Mouse (Mus musculus) layer of hippocampus, adult 18-20 months (tissue): Measurements from ENCODE around the gene Samd10. TPM values are rescaled to one million over a fixed set of nuclear protein-coding genes. Genes with fewer than 3 reads are reported as not detected.

ENCODE experiments used
- DNase-seq, 2 experiments: peaks; one replicate each; pipeline ENCODE4 v3.0.0; 2022; ENCODE audit warnings: low spot score in 2 of 2
- total RNA-seq, 2 experiments: library from RNA; stranded (reverse); gene quantifications; 2 replicates each; pipeline ENCODE4 v1.2.3; 2021

The Samd10 gene
- total RNA-seq, 2 experiments from 2014 or later, result 12.0 to 13.2 TPM

DNA sequence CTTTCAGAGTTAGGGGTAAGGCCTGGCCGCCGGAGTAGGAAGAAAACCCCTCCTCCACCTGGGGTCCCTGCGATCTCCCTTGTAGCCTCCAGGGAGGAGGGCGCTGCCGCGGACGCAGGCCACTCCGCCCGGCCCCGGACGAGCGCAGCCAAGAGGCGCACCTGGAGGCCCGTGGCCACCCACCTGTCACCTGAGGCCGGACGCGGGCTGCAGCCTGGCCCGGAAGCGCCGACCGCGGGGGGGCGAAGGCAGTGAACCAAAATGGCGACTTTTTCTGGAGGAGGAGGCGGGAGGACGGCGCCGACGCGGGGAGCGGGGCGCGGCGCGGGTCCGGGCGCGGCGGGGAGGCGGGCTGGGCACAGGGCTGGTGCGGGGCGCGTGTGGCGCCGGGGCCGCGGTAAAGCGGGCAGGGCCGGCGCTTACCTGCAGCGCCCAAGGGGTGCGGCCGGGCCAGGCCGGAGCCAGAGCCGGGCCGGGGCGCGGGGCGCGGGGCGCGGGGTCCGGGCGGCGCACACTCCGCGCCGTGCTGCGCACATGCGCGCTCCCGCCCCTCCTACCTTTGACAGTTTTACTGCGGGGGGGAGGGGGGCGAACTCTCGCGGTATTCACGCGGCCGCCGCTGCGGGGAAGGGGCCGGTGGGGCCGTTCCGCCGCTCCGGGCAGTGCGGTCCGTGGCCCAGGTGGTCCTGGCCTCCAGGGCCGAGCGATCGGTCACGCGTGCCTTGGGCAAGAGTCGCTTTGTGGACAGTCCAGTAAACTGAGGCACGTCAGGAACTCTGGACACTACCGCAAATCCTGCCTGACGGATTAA, 6.6 kb downstream of the Samd10 start, which contains the start of gene Zfp512b:
Gene Zfp512b (minus strand): TSS at position 573 of the 811 bp plus-strand sequence.
- DNase-seq, result peak in 1 of 2 experiments; percentile 65

DNA sequence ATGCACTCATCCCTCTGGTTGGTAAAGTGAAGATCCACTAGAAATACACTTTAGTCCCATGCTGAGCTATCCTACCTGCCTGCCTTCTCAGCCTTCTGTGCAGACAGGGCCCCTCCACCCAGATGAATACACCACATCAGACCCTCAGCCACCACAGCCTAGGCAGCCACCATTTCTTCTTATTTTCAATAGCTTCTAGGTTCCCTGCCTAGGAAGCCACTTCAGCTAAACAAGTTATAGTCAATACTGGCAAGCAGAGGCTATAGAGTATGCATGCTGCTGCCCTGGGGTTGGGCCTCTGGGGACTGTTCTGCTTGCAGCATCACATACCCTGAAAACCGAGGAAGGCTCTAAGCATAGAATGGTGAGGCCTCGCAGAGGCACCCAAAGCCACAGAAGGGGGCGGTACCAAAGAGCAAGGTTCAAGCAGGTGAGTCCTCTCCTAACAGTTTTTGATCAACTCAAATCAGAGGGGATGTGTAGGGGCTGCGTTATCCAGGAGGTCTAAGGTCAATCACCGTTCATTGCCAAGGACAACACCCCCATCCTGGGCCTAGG, 7.4 kb downstream of the Samd10 start, which contains the start of gene Prpf6:
Gene Prpf6 (plus strand): TSS at position 341 of the 558 bp plus-strand sequence.
- DNase-seq, result no peak

DNA sequence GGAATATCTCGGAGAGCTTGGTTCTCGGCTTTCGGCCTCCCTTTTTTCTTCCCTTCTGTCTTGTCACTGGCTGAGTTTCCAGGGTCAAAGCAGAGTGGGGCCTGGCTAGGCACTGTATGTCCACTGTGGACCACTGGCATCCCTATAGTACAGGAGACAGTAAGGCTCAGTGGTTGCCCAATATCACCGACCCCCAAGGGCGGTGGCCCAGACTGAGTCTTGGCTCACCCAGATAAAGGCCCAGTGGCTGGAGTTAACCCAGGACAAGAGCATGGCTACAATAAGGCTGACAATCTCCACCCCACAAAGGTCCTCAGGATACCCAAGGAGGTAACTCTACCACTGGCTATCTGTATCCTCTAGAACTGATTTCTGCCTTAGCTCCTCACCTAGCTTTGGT, 8.5 kb downstream of the Samd10 start:
- DNase-seq, result no peak

DNA sequence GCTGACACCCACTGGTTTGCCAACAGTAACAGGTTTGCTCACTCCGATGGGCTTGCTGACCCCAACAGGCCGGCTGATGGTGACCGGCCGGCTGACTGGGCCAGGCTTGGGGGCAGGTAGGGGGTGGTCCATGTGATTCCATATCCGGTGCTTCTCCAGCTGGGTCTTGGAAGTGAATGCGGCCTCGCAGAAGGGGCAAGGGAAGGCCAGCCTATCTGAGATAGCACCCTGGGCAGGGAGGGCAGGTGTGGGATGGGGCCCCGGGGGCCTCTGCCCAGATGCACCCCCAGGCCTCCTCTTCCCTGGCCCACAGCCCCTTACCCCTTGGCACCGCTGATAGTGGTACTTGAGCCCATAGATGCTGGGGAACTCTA, 9.3 kb downstream of the Samd10 start:
- DNase-seq, result no peak

DNA sequence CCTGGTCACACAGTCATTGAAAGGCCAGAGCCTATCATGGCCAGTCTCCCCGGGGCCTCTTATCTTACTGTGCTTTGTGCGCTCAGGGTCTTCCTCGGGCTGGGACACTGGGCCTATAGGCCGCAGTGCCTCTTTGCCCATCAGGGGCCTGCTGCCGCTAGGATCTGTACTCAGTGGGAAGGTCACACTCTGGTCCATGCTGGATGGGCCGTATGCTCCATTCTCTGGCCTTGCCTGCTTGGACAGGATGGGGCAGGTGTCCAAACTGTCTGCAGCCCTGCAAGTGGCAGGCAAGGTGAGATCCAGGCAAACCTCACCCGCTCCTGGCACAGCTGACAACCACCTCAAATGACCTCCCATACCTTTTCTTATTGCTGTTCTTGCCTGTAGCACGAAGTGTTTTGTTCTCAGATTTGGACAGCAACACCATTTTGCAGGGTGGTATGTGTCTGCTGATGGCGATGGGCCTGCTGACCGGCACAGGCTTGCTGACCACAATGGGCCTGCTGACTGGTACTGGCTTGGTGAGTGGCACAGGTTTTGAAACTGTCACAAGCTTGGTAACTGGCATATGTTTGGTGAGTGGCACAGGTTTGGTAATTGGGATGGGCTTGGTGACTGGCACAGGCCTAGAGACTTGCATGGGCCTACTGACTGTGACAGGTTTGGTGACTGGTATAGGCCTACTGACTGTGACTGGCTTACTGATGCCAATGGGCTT, 9.8 kb downstream of the Samd10 start:
- DNase-seq, result no peak

DNA sequence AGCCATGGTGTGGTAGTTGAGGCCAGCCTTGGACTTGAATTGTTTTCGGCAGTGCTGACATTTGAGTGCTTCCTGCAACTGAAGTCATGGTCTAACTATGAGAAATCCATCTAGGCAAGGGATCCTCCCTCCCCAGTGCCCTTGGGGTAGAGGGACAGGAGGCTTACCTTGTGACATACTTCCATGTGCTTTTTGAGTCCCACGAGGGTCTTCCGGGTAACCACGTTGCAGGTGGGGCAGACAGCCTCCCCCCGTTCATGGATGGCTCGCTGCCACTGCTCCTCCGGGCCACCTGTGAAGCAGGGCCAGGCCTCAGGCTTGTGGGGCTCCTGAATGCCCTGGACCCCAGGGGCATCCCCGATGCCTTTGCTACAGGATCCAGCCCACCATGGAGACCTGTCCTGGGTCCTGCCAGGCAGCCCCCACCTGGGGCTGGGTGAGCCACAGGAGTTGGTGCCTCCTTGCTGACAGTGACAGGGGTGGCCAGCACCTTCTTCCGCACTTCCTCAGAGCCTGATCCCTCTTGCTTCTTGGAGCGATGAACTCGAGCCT, 10.7 kb downstream of the Samd10 start:
- DNase-seq, result no peak

DNA sequence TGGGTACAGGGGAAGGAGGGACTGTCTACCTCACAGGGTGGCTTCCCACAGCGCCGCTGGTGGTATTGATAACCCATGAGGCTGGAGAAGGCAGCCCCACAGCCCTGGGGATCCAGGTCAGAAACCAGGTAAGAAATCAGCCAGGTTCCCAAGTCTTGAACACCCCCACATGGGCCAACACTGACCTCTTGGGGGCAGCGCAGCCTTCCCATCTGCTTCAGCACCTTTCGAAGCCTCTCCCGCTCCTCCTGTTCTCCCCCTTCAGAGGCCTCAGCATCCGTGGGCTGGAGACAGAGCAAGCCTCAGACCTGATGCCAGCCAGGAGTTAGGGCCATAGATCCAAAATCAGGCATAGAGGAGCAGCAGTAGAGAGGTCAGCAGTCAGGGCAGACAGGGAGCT, 11.2 kb downstream of the Samd10 start:
- DNase-seq, result no peak

DNA sequence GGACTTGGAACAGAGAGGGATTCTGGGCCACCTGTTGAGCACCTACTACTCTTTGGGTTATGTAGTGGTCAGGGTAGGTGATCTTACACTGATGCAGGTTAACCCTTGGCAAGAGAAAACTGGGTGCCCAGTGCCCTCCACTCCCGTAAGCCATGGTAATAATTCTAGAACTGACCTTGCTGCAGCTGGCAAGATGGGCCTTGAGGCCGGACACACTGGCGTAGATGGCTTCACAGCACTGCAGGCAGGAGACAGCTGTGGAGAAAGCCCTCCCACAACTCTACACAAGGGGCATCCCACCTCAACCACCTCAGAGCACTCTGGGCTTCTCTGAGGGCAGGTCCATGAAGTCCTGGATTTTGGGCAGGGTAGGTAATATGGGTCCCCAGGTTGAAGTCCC, 12.9 kb downstream of the Samd10 start:
- no peak for DNase-seq

DNA sequence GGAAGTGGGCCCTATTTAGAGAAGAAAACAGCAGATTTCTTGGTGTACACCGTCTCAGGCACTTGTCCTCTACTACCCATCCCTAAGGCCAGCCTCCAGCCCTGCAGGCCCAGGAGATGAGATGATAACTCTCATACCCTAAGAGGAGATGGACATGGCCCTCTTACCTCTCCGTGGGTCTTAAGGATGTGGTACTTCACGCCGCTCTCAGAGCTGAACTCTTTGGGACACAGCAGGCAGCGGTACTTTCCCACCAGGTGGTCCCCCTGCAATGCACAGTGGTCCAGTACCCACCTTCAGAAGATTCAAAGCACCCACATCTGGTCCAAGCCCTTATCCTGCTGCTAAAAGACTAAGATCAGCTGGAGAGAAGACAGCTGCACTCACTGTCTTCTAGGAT, 13.5 kb downstream of the Samd10 start:
- DNase-seq, result no peak

DNA sequence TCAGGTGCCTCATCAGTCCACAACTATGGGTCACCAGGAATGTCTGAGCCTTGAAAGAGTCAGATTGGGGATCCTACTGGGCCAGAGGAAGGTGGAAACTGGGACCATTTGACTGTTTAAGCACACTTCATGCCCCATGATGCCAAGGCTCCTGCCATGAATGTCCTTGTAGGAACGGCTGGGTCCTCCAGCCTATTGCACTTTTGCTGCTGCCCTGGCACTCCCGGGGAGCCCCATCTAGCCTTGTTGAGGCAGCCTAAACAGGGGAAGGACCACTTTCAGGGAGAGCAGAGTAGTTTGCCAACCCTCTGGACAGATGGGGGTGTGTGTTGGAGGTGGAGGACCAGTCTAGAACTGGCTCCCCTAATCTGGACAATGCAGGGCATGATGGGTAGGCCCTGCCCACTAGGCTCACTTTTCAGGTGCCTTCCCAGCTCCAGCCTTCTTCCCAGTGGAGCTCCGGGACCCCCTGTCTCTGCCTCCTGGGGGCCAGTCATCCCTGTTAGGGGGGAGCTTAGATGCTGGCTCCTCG, 14.5 kb downstream of the Samd10 start, which contains the start of gene Uckl1:
Gene Uckl1 (minus strand): TSS at position 482 of the 532 bp plus-strand sequence.
- DNase-seq, result no peak

DNA sequence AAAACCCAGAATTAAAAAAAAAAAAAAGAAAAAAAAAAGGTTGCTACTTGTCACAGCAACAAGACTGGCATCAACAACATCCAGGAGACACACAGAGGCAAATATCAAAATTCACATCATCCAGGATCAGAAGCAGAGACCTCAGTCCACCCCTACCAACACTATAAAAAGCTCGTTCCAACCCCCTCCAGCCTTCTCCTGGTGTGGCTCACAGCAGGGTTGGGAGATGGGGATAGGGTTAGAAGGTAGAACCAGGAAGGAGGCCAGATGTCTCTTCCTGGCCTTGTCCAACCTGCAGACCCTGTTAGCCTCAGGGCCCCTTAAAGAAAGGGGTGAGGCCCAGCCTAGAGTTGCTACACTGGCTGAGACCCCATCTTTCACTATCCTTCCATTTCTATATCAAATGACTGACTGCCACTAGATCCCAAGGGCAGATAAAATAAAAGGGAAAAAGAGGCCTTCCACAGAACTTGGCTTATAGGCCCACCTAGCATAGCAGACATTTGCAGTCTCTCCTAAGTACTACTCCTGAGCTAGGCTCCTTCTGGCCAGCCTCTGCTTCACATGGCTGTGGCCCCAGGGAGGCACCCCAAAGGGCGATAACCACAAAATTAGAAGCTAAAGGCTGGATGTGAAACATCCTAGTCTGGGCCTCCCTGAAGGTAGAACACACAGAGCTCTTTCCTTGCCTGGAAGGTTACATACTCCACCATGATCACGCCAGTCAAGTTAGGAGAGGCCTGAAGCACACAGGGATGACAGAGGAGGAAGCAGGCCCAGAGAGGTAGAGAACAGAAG, 15.4 kb downstream of the Samd10 start:
- no peak for DNase-seq

DNA sequence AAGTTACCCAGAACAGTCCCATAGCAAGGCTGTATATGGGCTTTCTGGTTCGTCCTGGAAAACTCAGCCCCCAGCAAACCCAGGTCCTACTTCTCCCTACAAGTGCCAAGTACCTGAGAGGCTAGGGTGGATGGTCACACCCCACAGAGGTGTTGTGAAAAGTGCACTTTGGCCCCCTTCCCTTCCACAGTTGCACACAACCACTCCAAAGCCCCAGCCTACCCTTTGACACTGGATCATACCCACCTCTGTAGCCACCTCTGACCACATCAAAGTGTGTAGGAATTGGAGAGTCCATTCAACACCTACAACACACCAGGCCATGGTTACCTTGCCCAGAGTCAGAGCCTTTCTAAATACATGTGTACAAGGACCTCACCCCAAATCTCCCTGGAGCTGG, 16.1 kb downstream of the Samd10 start:
- DNase-seq, result no peak

DNA sequence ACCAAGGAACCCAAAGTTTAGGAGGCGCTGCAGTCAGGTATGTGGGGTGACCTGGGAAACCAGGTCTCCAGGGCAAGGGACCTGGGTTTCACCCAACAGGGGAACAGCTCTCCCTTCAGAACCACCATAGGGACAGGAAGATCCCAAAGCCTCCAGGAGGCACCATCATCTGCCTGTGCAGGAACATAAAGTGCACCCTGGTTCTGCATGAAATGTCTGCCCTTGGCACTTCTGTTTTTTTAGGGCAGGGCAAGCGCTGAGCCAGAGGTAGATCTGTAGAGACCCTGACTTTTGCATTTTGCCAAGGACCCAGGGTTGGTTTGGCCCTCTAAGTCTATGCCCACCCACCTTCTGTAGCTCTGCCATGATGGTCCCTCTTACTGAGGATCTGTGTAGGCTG, 16.7 kb downstream of the Samd10 start:
- no peak for DNase-seq

DNA sequence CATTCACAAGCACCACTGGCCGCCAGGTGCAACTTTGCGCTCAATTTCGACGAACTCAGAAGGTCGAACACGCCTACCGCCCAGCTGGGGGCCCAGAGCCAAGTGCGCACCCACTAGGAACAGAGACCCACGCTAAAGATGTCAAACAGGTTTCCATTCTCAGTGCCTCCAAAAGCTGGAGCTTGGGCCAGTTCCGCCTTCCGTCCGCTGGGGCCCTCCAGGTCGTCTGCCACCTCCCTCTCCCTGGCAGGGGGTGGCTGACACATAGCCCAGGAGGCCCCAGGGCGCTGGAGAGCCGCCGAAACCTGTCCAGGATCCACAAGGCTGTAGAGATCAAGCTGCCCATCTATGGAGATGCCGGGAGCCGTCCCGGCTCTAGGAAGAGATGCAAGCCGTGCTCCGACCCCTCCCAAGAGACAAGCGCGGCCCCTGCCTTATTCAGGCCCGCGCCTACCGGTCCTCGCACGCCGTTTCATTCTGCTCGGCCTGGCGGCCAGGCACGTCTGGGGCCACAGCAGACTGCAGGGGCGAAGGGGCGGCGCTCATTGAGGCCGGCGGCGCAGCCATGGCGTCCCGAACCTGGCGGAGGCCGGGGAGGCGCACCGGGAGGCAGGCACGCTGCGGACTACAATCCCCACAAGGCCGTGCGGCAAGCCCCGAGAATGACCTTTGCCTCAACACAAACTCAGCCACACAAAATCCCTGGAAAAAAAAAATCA, 17.5 kb downstream of the Samd10 start:
- peak; percentile 78 to 90 for DNase-seq

DNA sequence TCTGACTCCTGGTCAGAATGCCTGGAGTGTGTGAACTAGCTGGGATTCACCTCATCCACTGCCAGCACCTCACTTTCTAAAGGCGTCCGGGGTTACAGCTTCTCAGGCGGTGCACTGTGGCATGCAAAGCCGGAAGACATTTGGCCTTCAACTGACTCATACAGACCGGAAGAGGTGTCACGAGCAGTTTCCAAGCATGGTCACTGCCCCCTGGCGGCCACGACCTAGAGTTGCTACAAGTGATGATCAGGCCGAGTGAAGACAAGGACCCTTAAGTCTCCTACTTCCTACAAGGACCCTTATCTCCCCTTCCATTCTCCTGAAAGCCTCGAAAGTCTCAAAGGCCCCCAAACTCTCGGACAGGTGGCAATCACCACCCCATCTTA, 18.0 kb downstream of the Samd10 start:
- peak in 1 of 2 experiments; percentile 82 for DNase-seq

DNA sequence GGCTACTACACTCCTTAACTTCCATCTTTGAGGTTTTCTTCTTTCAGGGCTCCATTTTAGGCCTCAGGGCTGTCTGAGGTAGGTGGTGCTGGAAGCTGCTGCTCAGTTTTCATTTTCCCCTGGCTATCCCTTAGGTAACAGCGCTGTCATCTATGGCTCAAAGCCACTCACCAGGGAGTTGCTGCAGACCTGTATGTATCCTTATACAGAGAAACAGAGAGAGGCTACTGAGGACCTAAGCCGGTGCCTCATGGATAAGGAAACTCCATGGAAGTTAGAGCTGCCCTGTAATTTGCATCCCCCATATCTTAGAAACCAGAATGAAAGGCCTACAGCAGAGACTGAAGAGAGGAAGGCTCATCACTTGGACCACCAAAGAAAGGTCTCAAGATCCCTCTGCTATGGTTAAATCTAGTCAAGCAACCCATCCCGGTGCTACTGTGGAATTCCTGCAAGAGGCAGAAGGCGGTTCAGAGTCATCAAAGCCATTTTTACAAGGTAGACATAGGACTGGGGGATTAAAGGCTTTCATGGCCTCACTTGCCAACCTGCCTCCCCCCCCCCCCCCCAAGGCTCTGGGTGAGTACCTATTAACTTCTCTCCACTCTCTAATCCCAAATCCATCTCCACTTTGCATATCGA, 18.8 kb downstream of the Samd10 start:
- no peak for DNase-seq

DNA sequence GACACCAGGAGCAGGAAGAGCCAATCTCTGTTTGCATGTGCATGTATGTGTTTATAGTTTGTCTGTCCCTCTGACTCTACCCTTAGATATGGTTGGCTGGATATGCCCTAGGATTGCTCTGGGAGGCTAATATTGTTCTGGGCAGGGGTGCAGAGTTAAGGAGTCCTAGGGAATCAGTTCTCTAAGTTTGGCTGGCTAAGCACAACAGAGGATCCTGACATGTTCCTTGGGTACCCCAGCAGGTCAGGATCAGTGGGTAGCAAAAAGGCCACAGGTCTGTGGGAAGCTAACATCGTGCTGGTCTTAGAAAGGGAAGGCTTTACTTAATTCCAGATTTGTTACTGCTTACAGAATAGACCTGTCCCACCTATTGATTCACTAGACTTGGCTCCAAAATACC, 19.3 kb downstream of the Samd10 start:
- no peak for DNase-seq

DNA sequence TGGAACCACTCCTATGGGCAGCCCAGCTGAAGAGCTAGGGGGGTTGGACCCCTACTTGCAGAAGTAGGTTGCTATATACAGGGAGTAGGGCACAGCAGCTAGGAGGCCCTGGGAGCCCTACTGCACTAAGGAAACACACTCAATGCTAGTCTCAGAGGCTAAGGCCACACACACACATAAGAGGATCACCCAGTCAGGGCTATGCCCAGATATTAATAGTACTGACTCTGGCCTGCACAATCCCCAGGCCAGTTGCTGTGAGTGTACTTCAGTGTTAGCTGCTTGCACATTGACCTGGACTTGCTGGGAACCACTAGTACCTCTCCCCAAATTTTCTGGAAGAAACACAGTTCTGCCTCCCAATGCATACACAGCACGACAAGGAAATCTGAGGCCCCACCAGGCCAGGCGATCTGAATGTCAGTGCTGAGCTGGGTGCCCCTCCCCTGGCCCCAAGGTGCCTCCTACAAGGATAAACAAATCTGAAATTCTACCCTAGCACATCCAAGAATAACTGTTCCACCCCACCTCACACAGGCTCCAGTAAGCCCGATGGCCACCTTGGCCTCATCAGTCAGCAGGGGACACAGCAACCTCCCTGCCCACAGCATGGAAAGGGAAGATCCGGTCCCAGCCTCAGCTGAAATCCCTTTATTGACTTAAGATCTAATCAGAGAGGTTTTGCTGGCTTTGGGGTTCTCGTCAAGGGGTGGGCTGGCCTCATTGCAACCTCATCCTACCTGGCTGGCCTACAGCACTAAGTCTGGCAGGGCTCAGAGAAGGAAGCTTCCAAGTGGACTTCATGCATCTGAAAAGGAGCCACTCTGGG, 20.0 kb downstream of the Samd10 start:
- no peak for DNase-seq
